Mouse (Mus musculus) embryonic facial prominence, embryonic 13.5 days (tissue): ENCODE data around the gene G3bp2. TPM values are rescaled to one million over a fixed set of nuclear protein-coding genes. Genes with fewer than 3 reads are reported as not detected.

ENCODE experiments used
- ATAC-seq: fragments of 200-750 bp; cut with Nextera tagmentation; 2 replicates; pipeline ENCODE4 v1.8.0; 2017; ENCODE audit warnings: low read depth; ENCODE audit not compliant: insufficient number of reproducible peaks, insufficient read depth, low FRiP score, low TSS enrichment
- H3K27ac ChIP-seq: fragments of 300-500 bp; sonication (generic); 2 replicates; pipeline ENCODE4 v1.5.1; 2015; ENCODE audit warnings: moderate library complexity, mild to moderate bottlenecking, inconsistent platforms
- H3K27me3 ChIP-seq: fragments of 300-500 bp; sonication (generic); 2 replicates; pipeline ENCODE4 v1.6.1; 2015; ENCODE audit warnings: mild to moderate bottlenecking, inconsistent platforms
- H3K36me3 ChIP-seq: fragments of 300-500 bp; sonication (generic); 2 replicates; pipeline ENCODE4 v1.6.1; 2015; ENCODE audit warnings: mild to moderate bottlenecking, inconsistent platforms
- H3K4me1 ChIP-seq: fragments of 300-500 bp; sonication (generic); 2 replicates; pipeline ENCODE4 v1.6.1; 2015; ENCODE audit warnings: inconsistent platforms
- H3K4me2 ChIP-seq: fragments of 300-500 bp; sonication (generic); 2 replicates; pipeline ENCODE4 v1.6.1; 2015; ENCODE audit warnings: moderate library complexity, mild to moderate bottlenecking, inconsistent platforms
- H3K4me3 ChIP-seq: fragments of 300-500 bp; sonication (generic); 2 replicates; pipeline ENCODE4 v1.5.1; 2015; ENCODE audit warnings: mild to moderate bottlenecking, inconsistent platforms
- H3K9ac ChIP-seq: fragments of 300-500 bp; sonication (generic); 2 replicates; pipeline ENCODE4 v1.6.1; 2015; ENCODE audit warnings: mild to moderate bottlenecking, inconsistent platforms
- H3K9me3 ChIP-seq: fragments of 300-500 bp; sonication (generic); 2 replicates; pipeline ENCODE4 v1.6.1; 2016; ENCODE audit warnings: inconsistent platforms
- WGBS: fragments of 180-500 bp; shearing (Covaris S2); methylation state at CpG from one replicate; pipeline ENCODE4 v1.1.7; 2015; ENCODE audit warnings: mixed read lengths; 5-methylcytosine and 5-hydroxymethylcytosine counted together
- polyA plus RNA-seq: library from polyadenylated mRNA; unstranded; fragments of >200 nt; fragmentation: Nextera tagmentation; extraction: Ambion mirVana; gene quantifications from 2 replicates; pipeline ENCODE4 v1.2.1, GENCODE M21; 2015

G3bp2 gene
- polyA plus RNA-seq, 1 experiment from 2014 or later: 213 TPM

DNA sequence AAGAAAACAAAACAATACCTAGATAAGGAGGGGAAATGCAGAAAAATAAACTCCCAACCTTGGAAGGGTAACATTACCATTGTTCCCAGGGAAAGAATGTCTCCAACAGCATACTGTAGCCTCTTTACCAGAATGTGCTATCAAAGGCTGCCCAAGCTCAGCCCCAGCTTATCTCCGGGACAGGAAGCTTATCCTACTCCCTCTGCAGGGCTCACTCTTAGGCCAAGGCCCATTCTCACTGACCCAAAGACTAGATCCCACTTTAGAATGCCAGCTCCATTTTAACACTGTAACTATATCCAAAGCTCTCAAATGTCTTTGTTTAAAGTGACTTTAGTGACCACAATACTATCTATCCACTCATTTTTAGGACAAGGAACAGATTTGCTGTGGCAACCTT is 4.2 kb downstream of the G3bp2 start:
- Histone ChIP-seq H3K36me3 (no peaks in the 10 kb centered on the region), H3K9ac (no peak overlapping the region), H3K4me2 (no peak overlapping the region), H3K27ac (no peak overlapping the region), H3K27me3 (no peaks in the 10 kb centered on the region), H3K9me3 (no peaks in the 10 kb centered on the region), H3K4me3 (no peak overlapping the region), H3K4me1 (peaks cover 29% of the 10 kb centered on the region)
- 66% methylated on average over 1 of the region's 1 CpGs for WGBS
- ATAC-seq: no peak

DNA sequence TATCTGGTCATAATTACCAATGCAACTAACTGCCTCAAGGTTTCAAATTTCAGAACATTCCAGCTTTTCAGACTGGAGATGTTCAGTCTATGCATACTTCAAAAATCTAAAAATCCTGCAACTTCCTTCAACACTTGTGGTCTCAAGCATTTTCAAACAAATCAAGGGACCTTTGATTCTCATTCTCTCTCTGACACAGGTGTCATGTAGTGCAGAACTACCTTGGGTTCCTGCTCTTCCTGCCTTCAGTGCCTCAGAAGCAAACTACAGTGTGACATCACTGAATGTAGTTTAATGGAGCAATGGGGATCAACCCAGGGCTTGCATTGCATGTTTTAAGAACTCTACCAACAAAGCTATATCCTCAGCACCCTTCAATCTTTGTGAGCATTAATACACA is 4.8 kb downstream of the G3bp2 start:
- Histone ChIP-seq H3K27ac (0 out of 2 replicates have a peak overlapping the region, but pooled peaks have one; percentile 16), H3K9me3 (no peaks in the 10 kb centered on the region)
- ATAC-seq: no peak

DNA sequence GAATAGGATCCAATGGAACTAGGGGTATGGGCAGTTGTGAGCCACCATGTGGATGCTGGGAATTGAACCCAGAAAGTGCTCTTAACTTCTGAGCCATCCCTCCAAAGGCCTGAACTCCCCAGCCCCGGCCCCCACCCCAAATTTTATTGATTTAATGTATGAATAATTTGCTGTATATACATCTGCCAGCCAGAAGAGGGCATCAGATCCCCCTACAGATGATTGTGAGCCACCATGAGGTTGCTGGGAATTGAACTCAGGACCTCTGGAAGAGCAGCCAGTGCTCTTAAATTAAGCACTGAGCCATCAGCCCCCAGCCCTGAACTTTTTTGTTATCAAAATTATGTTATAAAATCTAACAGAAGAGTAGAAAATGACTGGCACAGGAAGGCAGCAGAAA is 7.2 kb downstream of the G3bp2 start:
- Histone ChIP-seq H3K27me3 (no peaks in the 10 kb centered on the region), H3K4me1 (peaks cover 20% of the 10 kb centered on the region), H3K27ac (no peak overlapping the region), H3K9ac (no peak overlapping the region), H3K4me3 (no peak overlapping the region), H3K36me3 (peaks cover 7% of the 10 kb centered on the region), H3K9me3 (no peaks in the 10 kb centered on the region), H3K4me2 (no peak overlapping the region)
- WGBS: 86% methylated on average over 1 of the region's 1 CpGs
- no peak for ATAC-seq

More for the DNA sequence above, 4.8 kb downstream of the G3bp2 start:
- Histone ChIP-seq H3K9ac (no peak overlapping the region), H3K27me3 (no peaks in the 10 kb centered on the region), H3K4me3 (no peak overlapping the region), H3K4me2 (no peak overlapping the region), H3K4me1 (peaks cover 29% of the 10 kb centered on the region), H3K36me3 (no peaks in the 10 kb centered on the region)

DNA sequence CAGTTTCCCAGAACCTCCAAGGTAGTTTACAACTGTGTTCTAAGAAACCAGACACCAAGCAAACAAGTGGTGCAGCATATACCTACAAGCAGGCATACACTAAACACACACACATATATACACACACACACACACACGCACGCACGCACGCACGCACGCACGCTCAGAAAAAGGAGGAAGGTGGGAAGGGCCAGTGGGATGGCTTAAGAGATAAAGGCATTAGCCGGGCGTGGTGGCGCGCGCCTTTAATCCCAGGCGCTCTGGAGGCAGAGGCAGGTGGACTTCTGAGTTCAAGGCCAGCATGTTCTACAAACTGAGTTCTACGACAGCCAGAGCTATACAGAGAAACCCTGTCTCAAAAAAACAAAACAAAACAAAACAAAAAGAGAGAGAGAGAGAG is 9.5 kb downstream of the G3bp2 start:
- Histone ChIP-seq H3K9ac (no peak overlapping the region), H3K27me3 (no peaks in the 10 kb centered on the region), H3K36me3 (peaks cover 20% of the 10 kb centered on the region), H3K27ac (no peak overlapping the region), H3K4me3 (no peak overlapping the region), H3K9me3 (no peaks in the 10 kb centered on the region), H3K4me1 (peaks cover 4% of the 10 kb centered on the region), H3K4me2 (no peak overlapping the region)
- ATAC-seq: no peak
- 91% methylated on average over 14 of the region's 14 CpGs for WGBS

DNA sequence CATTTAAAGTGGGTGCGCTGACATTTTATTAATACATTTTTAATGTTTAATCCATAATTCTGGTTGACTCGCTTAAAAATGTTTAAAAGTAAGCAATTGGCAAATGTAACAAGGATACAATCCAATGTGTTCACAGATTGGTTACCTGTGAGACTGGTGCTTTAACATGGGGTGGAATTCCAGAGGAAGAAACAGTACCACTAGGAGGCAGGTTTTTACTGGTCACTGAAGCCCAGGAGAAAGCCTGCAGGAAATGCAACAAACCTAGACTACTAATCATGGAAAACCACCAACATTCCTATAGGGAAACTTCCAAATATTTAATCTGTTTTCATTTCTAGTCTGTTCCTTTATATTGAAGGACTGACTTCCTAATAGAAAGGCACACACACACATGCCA is 20.3 kb downstream of the G3bp2 start:
- H3K9me3 ChIP-seq: no peaks in the 10 kb centered on the region
- H3K9ac ChIP-seq: no peak overlapping the region
- no peak overlapping the region for H3K27ac ChIP-seq
- no peak for ATAC-seq
- no peaks in the 10 kb centered on the region for H3K4me1 ChIP-seq
- H3K36me3 ChIP-seq: peaks cover 74% of the 10 kb centered on the region
- 97% methylated on average over 2 of the region's 2 CpGs for WGBS
- H3K4me3 ChIP-seq: no peak overlapping the region
- no peaks in the 10 kb centered on the region for H3K27me3 ChIP-seq
- H3K4me2 ChIP-seq: no peak overlapping the region

DNA sequence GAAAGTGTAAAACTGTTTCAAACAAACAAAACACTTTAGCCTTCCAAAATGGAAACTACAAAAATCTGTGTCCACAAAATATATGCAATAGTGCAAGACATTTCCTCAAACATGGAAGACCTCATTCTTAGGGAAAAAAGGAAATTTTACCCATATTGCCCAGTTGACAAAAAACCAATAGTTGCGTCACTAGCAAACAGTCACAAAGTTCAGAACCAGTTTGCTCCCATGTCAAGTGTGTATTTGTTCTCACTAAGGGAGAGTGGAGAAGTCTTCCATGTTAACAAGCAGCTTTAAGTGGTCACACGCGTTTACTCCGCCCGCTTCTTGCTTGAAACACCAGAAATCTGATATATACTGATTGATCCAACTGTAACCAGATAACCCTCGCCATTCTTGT is 30.7 kb downstream of the G3bp2 start:
- Histone ChIP-seq H3K9me3 (no peaks in the 10 kb centered on the region), H3K4me1 (no peaks in the 10 kb centered on the region), H3K4me2 (no peak overlapping the region), H3K9ac (no peak overlapping the region), H3K27ac (no peak overlapping the region), H3K36me3 (peaks cover 59% of the 10 kb centered on the region), H3K4me3 (no peak overlapping the region), H3K27me3 (no peaks in the 10 kb centered on the region)
- 83% methylated on average over 6 of the region's 6 CpGs for WGBS
- ATAC-seq: no peak

DNA sequence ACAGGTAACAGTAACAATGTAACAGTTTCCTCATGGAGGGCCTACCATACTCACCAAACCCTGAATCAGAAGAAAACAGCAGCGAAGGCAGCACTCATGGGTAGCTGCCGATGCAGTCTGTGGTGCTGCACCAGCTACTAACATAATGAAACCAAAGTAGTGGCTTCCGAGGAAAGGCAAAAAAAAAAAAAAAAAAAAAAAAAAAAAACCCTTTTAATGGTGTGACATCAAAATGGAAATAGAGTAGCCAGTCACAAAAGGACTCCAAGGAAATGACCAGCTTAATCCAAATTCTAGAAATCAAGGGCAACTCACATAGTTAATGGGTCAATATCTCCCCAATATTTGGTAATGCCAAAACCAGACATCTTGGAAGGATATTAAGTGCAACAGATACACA is 33.1 kb downstream of the G3bp2 start:
- no peak for ATAC-seq
- no peak overlapping the region for H3K4me3 ChIP-seq
- WGBS: 89% methylated on average over 3 of the region's 3 CpGs
- H3K36me3 ChIP-seq: peaks cover 35% of the 10 kb centered on the region
- no peak overlapping the region for H3K4me2 ChIP-seq
- no peak overlapping the region for H3K9ac ChIP-seq
- H3K27me3 ChIP-seq: no peaks in the 10 kb centered on the region
- H3K27ac ChIP-seq: no peak overlapping the region
- no peaks in the 10 kb centered on the region for H3K4me1 ChIP-seq
- H3K9me3 ChIP-seq: no peaks in the 10 kb centered on the region

DNA sequence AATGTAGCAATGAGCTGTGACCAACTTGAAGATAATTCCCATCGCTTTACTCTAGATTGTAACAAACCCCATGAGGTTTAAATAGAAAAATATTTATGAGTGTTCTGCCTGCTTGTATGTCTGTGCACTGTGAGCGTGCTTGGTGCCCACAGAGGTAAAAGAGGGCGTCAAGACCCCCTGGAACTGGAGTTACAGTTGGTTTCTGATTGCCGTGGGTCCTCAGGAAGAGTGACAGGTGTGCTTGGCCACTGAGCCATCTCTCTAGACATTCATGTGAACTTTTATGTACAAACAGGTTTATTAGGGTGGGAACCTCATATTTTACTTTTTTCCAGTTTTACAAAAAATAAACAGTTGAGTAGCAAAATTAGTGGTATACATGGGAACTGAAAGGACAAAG is 39.7 kb downstream of the G3bp2 start, which contains the start of gene Cdkl2:
Gene Cdkl2, minus strand, starts transcription at position 101 of the 400 bp plus-strand sequence.
- H3K4me2 ChIP-seq: peak within 1 kb of the TSS; percentile 92
- H3K36me3 ChIP-seq: no peaks in the 10 kb centered on the region
- no peak for ATAC-seq
- peak within 1 kb of the TSS; percentile 66 for H3K9ac ChIP-seq
- H3K9me3 ChIP-seq: no peaks in the 10 kb centered on the region
- peaks cover 7% of the 10 kb centered on the region; the same call in 1 of the 2 replicates for H3K4me1 ChIP-seq
- H3K27me3 ChIP-seq: peaks cover 22% of the 10 kb centered on the region
- H3K27ac ChIP-seq: 0 out of 2 replicates have a peak within 1 kb of the TSS, but pooled peaks have one; percentile 23
- H3K4me3 ChIP-seq: peak within 1 kb of the TSS; percentile 66
- 75% methylated on average over 4 of the region's 4 CpGs for WGBS

DNA sequence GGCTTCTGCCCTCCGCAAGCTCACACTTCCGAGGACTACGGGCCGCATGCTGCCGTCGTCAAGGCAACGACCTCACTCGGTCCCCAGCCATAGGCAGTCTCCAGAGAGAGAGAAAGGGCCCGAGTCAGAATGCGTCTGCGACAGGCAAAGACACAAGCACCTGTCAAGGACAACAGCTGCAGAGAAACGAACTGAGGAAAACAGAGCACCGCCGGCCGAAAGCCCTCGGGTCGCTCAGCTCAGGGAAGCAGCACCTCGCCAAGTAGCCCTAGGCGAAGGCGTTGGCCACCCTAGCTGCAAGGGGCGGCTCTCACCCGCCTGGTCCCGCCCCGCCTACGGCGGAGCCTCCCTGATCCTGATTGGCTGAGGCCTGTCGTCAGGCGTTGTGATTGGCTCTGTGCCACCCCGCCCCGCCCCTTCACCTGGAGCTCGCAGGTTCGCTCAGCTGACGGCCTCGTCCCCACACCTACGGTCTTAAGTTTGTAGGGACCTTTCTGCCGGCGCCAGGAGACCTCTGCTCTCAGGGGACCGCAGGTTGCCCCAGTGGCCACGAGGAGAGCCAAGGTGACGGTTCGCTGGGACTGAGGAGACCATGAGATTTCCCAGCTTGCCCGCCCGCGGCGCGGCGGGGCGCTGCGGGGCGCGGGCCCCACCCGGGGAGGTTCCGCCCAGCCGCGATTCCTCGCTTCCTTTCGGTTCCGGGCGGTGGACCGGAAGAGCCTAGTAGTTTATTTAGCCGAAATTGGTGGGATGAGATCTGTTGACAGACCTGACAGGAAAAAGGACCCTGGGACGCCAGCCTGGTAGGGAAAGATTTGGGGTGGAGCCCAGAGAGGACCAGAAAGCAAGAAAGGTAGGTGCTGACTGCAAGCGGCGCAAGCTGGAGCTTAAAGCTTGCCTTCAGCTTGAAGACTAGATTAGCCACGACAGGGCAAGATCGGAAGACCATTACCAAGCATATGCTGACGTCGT is 40.9 kb downstream of the G3bp2 start:
- WGBS: under 1% methylated on average over 68 of the region's 68 CpGs
- peaks cover 22% of the 10 kb centered on the region for H3K27me3 ChIP-seq
- H3K4me2 ChIP-seq: peak overlapping the region; percentile 92
- 0 out of 2 replicates have a peak overlapping the region, but pooled peaks have one; percentile 23 for H3K27ac ChIP-seq
- peak overlapping the region; percentile 66 for H3K9ac ChIP-seq
- peaks cover 7% of the 10 kb centered on the region; the same call in 1 of the 2 replicates for H3K4me1 ChIP-seq
- no peaks in the 10 kb centered on the region for H3K36me3 ChIP-seq
- H3K9me3 ChIP-seq: no peaks in the 10 kb centered on the region
- peak; percentile 95 for ATAC-seq
- peak overlapping the region; percentile 66 for H3K4me3 ChIP-seq

DNA sequence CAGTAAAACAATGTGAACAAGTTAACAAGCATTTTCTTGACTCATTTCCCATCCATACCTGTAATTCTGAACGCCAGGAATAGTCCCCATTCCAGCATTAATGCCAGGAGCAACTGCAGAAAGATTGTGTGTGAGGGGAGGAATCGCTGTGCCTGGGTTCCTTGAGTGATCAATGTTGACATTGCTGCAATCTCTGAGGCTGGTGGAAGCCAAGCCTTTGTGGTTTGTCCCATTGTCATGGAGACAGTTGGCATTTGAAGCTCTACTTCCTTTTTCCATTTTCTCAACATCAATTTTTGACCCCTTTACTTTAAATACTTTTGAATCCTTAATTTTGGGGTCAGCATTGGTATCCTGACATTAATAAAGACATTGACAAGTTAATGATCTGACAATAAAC is 63.6 kb downstream of the G3bp2 start:
- no peaks in the 10 kb centered on the region for H3K9me3 ChIP-seq
- no peaks in the 10 kb centered on the region for H3K27me3 ChIP-seq
- WGBS: 49% methylated on average over 2 of the region's 2 CpGs
- ATAC-seq: no peak
- no peak overlapping the region for H3K4me2 ChIP-seq
- H3K4me3 ChIP-seq: no peak overlapping the region
- H3K27ac ChIP-seq: no peak overlapping the region
- H3K4me1 ChIP-seq: no peaks in the 10 kb centered on the region
- H3K36me3 ChIP-seq: no peaks in the 10 kb centered on the region
- H3K9ac ChIP-seq: no peak overlapping the region

DNA sequence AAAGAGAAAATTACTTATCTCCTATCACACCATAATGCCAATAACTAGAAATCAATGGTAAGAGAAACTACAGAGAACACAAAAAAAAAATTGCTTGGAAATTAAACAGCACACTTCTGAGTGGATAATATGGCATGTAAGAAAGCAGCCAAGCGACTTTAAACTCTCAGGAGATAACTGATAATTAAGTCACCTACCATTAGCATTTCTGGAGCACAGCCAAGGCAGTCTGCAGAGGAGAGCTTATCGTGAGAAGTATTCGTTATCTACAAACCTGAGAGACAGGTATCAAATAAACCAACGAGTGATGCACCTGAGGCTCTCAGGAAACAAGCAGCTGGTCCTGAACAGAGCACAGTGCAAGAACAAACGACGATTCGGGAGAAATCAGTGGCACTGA is 71.8 kb downstream of the G3bp2 start:
- no peak overlapping the region for H3K4me3 ChIP-seq
- no peak overlapping the region for H3K4me2 ChIP-seq
- WGBS: 55% methylated on average over 7 of the region's 7 CpGs
- no peaks in the 10 kb centered on the region for H3K27me3 ChIP-seq
- no peak for ATAC-seq
- H3K36me3 ChIP-seq: no peaks in the 10 kb centered on the region
- H3K4me1 ChIP-seq: no peaks in the 10 kb centered on the region
- no peaks in the 10 kb centered on the region for H3K9me3 ChIP-seq
- H3K9ac ChIP-seq: no peak overlapping the region
- H3K27ac ChIP-seq: no peak overlapping the region

DNA sequence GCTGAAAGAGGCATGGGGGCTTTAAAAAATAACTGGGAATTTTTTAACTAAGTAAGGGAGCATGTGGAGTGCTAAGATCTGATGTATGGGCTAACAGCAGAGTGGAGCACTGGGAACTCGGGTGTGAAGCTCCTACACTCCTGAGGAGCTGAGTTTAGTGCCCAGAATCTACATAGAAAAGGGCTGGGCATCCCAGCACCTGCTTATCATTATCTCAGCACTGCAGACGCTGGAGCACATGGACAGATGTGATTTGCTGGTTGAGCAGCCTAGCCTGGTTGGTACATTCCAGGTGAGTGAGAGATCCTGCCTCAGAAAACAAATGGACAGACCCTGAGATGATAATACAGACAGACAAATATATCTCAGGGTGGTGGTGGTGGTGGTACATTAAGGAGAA is 73.7 kb downstream of the G3bp2 start:
- ATAC-seq: no peak
- no peaks in the 10 kb centered on the region for H3K36me3 ChIP-seq
- 29% methylated on average over 2 of the region's 2 CpGs for WGBS
- no peaks in the 10 kb centered on the region for H3K9me3 ChIP-seq
- H3K27me3 ChIP-seq: no peaks in the 10 kb centered on the region
- H3K4me3 ChIP-seq: no peak overlapping the region
- no peak overlapping the region for H3K9ac ChIP-seq
- no peak overlapping the region for H3K4me2 ChIP-seq
- no peaks in the 10 kb centered on the region for H3K4me1 ChIP-seq
- H3K27ac ChIP-seq: no peak overlapping the region
